Mouse (Mus musculus) stomach, embryonic 16.5 days (tissue): ENCODE data around the gene Gm9821. TPM values are rescaled to one million over a fixed set of nuclear protein-coding genes. Genes with fewer than 3 reads are reported as not detected.

ENCODE experiments used
- ATAC-seq: fragments of 200-750 bp; cut with Nextera tagmentation; 2 replicates; pipeline ENCODE4 v1.8.0; 2017; ENCODE audit warnings: moderate number of reproducible peaks, moderate TSS enrichment; ENCODE audit not compliant: insufficient read depth, low FRiP score
- H3K27ac ChIP-seq: fragments of 300-500 bp; sonication (generic); 2 replicates; pipeline ENCODE4 v1.5.1; 2014; ENCODE audit warnings: low read length
- H3K27me3 ChIP-seq: fragments of 300-500 bp; sonication (generic); 2 replicates; pipeline ENCODE4 v1.6.1; 2014; ENCODE audit warnings: low read length, control low read depth, mixed read lengths; ENCODE audit not compliant: control insufficient read depth, insufficient read depth
- H3K36me3 ChIP-seq: fragments of 300-500 bp; sonication (generic); 2 replicates; pipeline ENCODE4 v1.6.1; 2014; ENCODE audit warnings: low read length; ENCODE audit not compliant: control insufficient read depth, insufficient read depth
- H3K4me1 ChIP-seq: fragments of 300-500 bp; sonication (generic); 2 replicates; pipeline ENCODE4 v1.6.1; 2014; ENCODE audit warnings: low read length, control low read depth, mixed read lengths; ENCODE audit not compliant: control insufficient read depth, insufficient read depth
- H3K4me2 ChIP-seq: fragments of 300-500 bp; sonication (generic); 2 replicates; pipeline ENCODE4 v1.6.1; 2014; ENCODE audit warnings: low read depth, low read length, mixed read lengths
- H3K4me3 ChIP-seq: fragments of 300-500 bp; sonication (generic); replicated peaks from 2 replicates; pipeline ENCODE4 v1.5.1; 2014; ENCODE audit warnings: mild to moderate bottlenecking, low read length
- H3K9ac ChIP-seq: fragments of 300-500 bp; sonication (generic); 2 replicates; pipeline ENCODE4 v1.6.1; 2014; ENCODE audit warnings: low read length
- H3K9me3 ChIP-seq: fragments of 300-500 bp; sonication (generic); replicated peaks from 2 replicates; pipeline ENCODE4 v1.6.1; 2016; ENCODE audit warnings: low read length, control low read depth; ENCODE audit not compliant: control insufficient read depth
- WGBS: fragments of 180-500 bp; shearing (Covaris S2); extraction: QIAGEN DNeasy Blood & Tissue Kit; methylation state at CpG from one replicate; pipeline ENCODE4 v1.1.7; 2014; 5-methylcytosine and 5-hydroxymethylcytosine counted together
- polyA plus RNA-seq: library from polyadenylated mRNA; unstranded; fragments of >200 nt; fragmentation: Nextera tagmentation; extraction: Ambion mirVana; gene quantifications from 2 replicates; pipeline ENCODE4 v1.2.1, GENCODE M21; 2015

Gm9821 gene
- polyA plus RNA-seq, 1 experiment from 2014 or later: 0.83 TPM

GRCm38 (mm10) chr2:91913328-91914110 lies 32.0 kb upstream of the Gm9821 start:
- H3K4me2 ChIP-seq: no peak overlapping the region
- no peak for ATAC-seq
- 87% methylated on average over 7 of the region's 7 CpGs for WGBS
- H3K27ac ChIP-seq: no peak overlapping the region
- no peaks in the 10 kb centered on the region for H3K9me3 ChIP-seq
- H3K9ac ChIP-seq: no peak overlapping the region
- no peaks in the 10 kb centered on the region for H3K27me3 ChIP-seq
- H3K4me3 ChIP-seq: no peak overlapping the region
- no peaks in the 10 kb centered on the region for H3K4me1 ChIP-seq
- no peaks in the 10 kb centered on the region; the same call in 1 of the 2 replicates for H3K36me3 ChIP-seq

GRCm38 (mm10) chr2:91916346-91916977 lies 29.0 kb upstream of the Gm9821 start:
- Histone ChIP-seq H3K27me3 (peaks cover 2% of the 10 kb centered on the region), H3K4me1 (0 out of 2 replicates have a peak, but pooled peaks cover under 1% of the 10 kb centered on the region), H3K27ac (no peak overlapping the region), H3K4me3 (no peak overlapping the region), H3K9me3 (no peaks in the 10 kb centered on the region), H3K4me2 (no peak overlapping the region), H3K9ac (no peak overlapping the region), H3K36me3 (no peaks in the 10 kb centered on the region; the same call in 1 of the 2 replicates)
- WGBS: 87% methylated on average over 7 of the region's 7 CpGs
- no peak for ATAC-seq

- Histone ChIP-seq H3K9me3 (no peaks in the 10 kb centered on the region), H3K36me3 (no peaks in the 10 kb centered on the region), H3K27me3 (peaks cover 9% of the 10 kb centered on the region), H3K27ac (no peak overlapping the region), H3K4me3 (no peak overlapping the region), H3K9ac (no peak overlapping the region), H3K4me2 (no peak overlapping the region), H3K4me1 (0 out of 2 replicates have a peak, but pooled peaks cover 7% of the 10 kb centered on the region)
- WGBS: 89% methylated on average over 7 of the region's 7 CpGs
- ATAC-seq: no peak
These were observed 28.4 kb upstream of the Gm9821 start for GRCm38 (mm10) chr2:91917096-91917495.

GRCm38 (mm10) chr2:91920130-91920529 lies 25.4 kb upstream of the Gm9821 start:
- H3K27ac ChIP-seq: no peak overlapping the region
- H3K9ac ChIP-seq: no peak overlapping the region
- H3K4me3 ChIP-seq: no peak overlapping the region
- H3K36me3 ChIP-seq: no peaks in the 10 kb centered on the region
- no peak overlapping the region for H3K4me2 ChIP-seq
- ATAC-seq: no peak
- no peaks in the 10 kb centered on the region for H3K9me3 ChIP-seq
- peaks cover 27% of the 10 kb centered on the region for H3K27me3 ChIP-seq
- WGBS: 56% methylated on average over 4 of the region's 4 CpGs
- H3K4me1 ChIP-seq: peaks cover 19% of the 10 kb centered on the region

- Histone ChIP-seq H3K9me3 (no peaks in the 10 kb centered on the region), H3K27ac (no peak overlapping the region), H3K27me3 (peaks cover 27% of the 10 kb centered on the region), H3K4me2 (peak overlapping the region; percentile 89), H3K36me3 (no peaks in the 10 kb centered on the region), H3K4me1 (peaks cover 19% of the 10 kb centered on the region), H3K4me3 (peak overlapping the region; percentile 58), H3K9ac (no peak overlapping the region; the same call in 1 of the 2 replicates)
- ATAC-seq: no peak
- 3% methylated on average over 31 of the region's 31 CpGs for WGBS
These were observed 24.2 kb upstream of the Gm9821 start for GRCm38 (mm10) chr2:91921181-91921789.

- ATAC-seq: peak; percentile 49; the same call in 1 of the 2 replicates
- peaks cover 27% of the 10 kb centered on the region for H3K27me3 ChIP-seq
- H3K4me2 ChIP-seq: peak overlapping the region; percentile 89
- H3K27ac ChIP-seq: no peak overlapping the region
- H3K36me3 ChIP-seq: no peaks in the 10 kb centered on the region
- H3K4me1 ChIP-seq: peaks cover 19% of the 10 kb centered on the region
- WGBS: under 1% methylated on average over 64 of the region's 64 CpGs
- H3K4me3 ChIP-seq: peak overlapping the region; percentile 58
- H3K9me3 ChIP-seq: no peaks in the 10 kb centered on the region
- H3K9ac ChIP-seq: peak overlapping the region; percentile 46
These were observed 23.5 kb upstream of the Gm9821 start for GRCm38 (mm10) chr2:91921790-91922570.

GRCm38 (mm10) chr2:91922586-91923414 lies 22.7 kb upstream of the Gm9821 start:
- Histone ChIP-seq H3K27ac (no peak overlapping the region), H3K9me3 (no peaks in the 10 kb centered on the region), H3K4me1 (peaks cover 19% of the 10 kb centered on the region), H3K36me3 (no peaks in the 10 kb centered on the region), H3K4me3 (peak overlapping the region; percentile 58), H3K9ac (no peak overlapping the region), H3K27me3 (peaks cover 27% of the 10 kb centered on the region), H3K4me2 (peak overlapping the region; percentile 89)
- ATAC-seq: no peak
- WGBS: 3% methylated on average over 37 of the region's 37 CpGs
